Mouse (Mus musculus) stomach, postnatal 0 days (tissue): ENCODE data around the gene Fam110a. TPM values are rescaled to one million over a fixed set of nuclear protein-coding genes. Genes with fewer than 3 reads are reported as not detected.

Experiments used
- ATAC-seq: fragments of 200-750 bp; cut with Nextera tagmentation; 2 replicates; pipeline ENCODE4 v1.8.0; 2017; ENCODE audit not compliant: low FRiP score, low TSS enrichment
- DNase-seq: peaks from one replicate; pipeline ENCODE4 v3.0.0-alpha.2; 2016; ENCODE audit warnings: low spot score
- H3K27ac ChIP-seq: fragments of 300-500 bp; sonication (generic); replicated peaks from 2 replicates; pipeline ENCODE4 v1.5.1; 2014; ENCODE audit warnings: mild to moderate bottlenecking, control low read depth
- H3K27me3 ChIP-seq: fragments of 300-500 bp; sonication (generic); 2 replicates; pipeline ENCODE4 v1.6.1; 2014; ENCODE audit warnings: low read length; ENCODE audit not compliant: control insufficient read depth, insufficient read depth
- H3K36me3 ChIP-seq: fragments of 300-500 bp; sonication (generic); 2 replicates; pipeline ENCODE4 v1.6.1; 2014; ENCODE audit warnings: low read length, mixed read lengths; ENCODE audit not compliant: control insufficient read depth, insufficient read depth
- H3K4me1 ChIP-seq: fragments of 300-500 bp; sonication (generic); replicated peaks from 2 replicates; pipeline ENCODE4 v1.6.1; 2014; ENCODE audit warnings: antibody characterized with exemption; ENCODE audit not compliant: control insufficient read depth, insufficient read depth
- H3K4me2 ChIP-seq: fragments of 300-500 bp; sonication (generic); replicated peaks from 2 replicates; pipeline ENCODE4 v1.6.1; 2014; ENCODE audit warnings: low read depth, mild to moderate bottlenecking, control low read depth, moderate library complexity
- H3K4me3 ChIP-seq: fragments of 300-500 bp; sonication (generic); 2 replicates; pipeline ENCODE4 v1.5.1; 2014; ENCODE audit warnings: low read depth, low read length, control low read depth
- H3K9ac ChIP-seq: fragments of 300-500 bp; sonication (generic); 2 replicates; pipeline ENCODE4 v1.6.1; 2014; ENCODE audit warnings: mild to moderate bottlenecking, low read length, control low read depth, mixed read lengths
- H3K9me3 ChIP-seq: fragments of 300-500 bp; sonication (generic); 2 replicates; pipeline ENCODE4 v1.6.1; 2016; ENCODE audit warnings: low read length; ENCODE audit not compliant: control insufficient read depth
- CTCF ChIP-seq: IDR thresholded peaks from 2 replicates; pipeline ENCODE4 v1.5.1; 2016; ENCODE audit warnings: antibody characterized with exemption, low read depth, mild to moderate bottlenecking, moderate library complexity
- EP300 ChIP-seq: optimal IDR thresholded peaks from 2 replicates; pipeline ENCODE3; 2016; ENCODE audit warnings: antibody characterized with exemption
- WGBS: fragments of 180-500 bp; shearing (Covaris S2); extraction: QIAGEN DNeasy Blood & Tissue Kit; methylation state at CpG from one replicate; pipeline ENCODE4 v1.1.7; 2014; 5-methylcytosine and 5-hydroxymethylcytosine counted together
- polyA plus RNA-seq: library from polyadenylated mRNA; unstranded; fragments of >200 nt; fragmentation: Nextera tagmentation; extraction: Ambion mirVana; gene quantifications from 2 replicates; pipeline ENCODE4 v1.2.1, GENCODE M21; 2015

Gene Fam110a
- 29.9 and 33.7 TPM in 2 replicates for polyA plus RNA-seq

- Histone ChIP-seq H3K4me3 (peak within 1 kb of the TSS; percentile 77), H3K4me2 (peak within 1 kb of the TSS; percentile 91), H3K9ac (peak within 1 kb of the TSS; percentile 82), H3K9me3 (no peaks in the 10 kb centered on the region), H3K27me3 (no peaks in the 10 kb centered on the region), H3K4me1 (peaks cover 11% of the 10 kb centered on the region), H3K27ac (peak within 1 kb of the TSS; percentile 74), H3K36me3 (no peaks in the 10 kb centered on the region)
- ATAC-seq (peak; percentile 90), DNase-seq (peak; percentile 95)
- WGBS: under 1% methylated on average over 46 of the region's 46 CpGs
- TF ChIP-seq CTCF: no peak
- no peak for TF ChIP-seq EP300
These were observed at the start of gene Fam110a for GRCm38 (mm10) chr2:151979470-151980354. TSS of gene Fam110a (minus strand) at chr2:151980219.

GRCm38 (mm10) chr2:152029252-152030082 is 49.4 kb upstream of the Fam110a start:
- peak overlapping the region; percentile 98 for H3K4me2 ChIP-seq
- no peak overlapping the region for H3K27ac ChIP-seq
- ATAC-seq: peak; percentile 93
- peak overlapping the region; percentile 54 for H3K9ac ChIP-seq
- TF ChIP-seq EP300: no peak
- TF ChIP-seq CTCF: peak; percentile 98
- no peaks in the 10 kb centered on the region; the same call in 1 of the 2 replicates for H3K4me1 ChIP-seq
- H3K4me3 ChIP-seq: peak overlapping the region; percentile 61
- H3K27me3 ChIP-seq: no peaks in the 10 kb centered on the region
- DNase-seq: peak; percentile 96
- H3K36me3 ChIP-seq: no peaks in the 10 kb centered on the region
- no peaks in the 10 kb centered on the region for H3K9me3 ChIP-seq
- WGBS: 1% methylated on average over 54 of the region's 54 CpGs

GRCm38 (mm10) chr2:152024883-152025422 is 44.9 kb upstream of the Fam110a start:
- TF ChIP-seq EP300 (no peak), CTCF (no peak)
- WGBS: 45% methylated on average over 11 of the region's 11 CpGs

GRCm38 (mm10) chr2:152022022-152022421 is 42.0 kb upstream of the Fam110a start:
- TF ChIP-seq EP300: no peak
- peak; percentile 32; the same call in 1 of the 2 replicates for TF ChIP-seq CTCF
- no peak for DNase-seq
- no peaks in the 10 kb centered on the region for H3K27me3 ChIP-seq
- H3K4me2 ChIP-seq: no peak overlapping the region
- no peak overlapping the region for H3K27ac ChIP-seq
- H3K9ac ChIP-seq: no peak overlapping the region
- no peaks in the 10 kb centered on the region for H3K4me1 ChIP-seq
- no peak overlapping the region for H3K4me3 ChIP-seq
- H3K36me3 ChIP-seq: no peaks in the 10 kb centered on the region
- H3K9me3 ChIP-seq: no peaks in the 10 kb centered on the region
- no peak for ATAC-seq

More at GRCm38 (mm10) chr2:152024883-152025422, 44.9 kb upstream of the Fam110a start:
- DNase-seq (no peak), ATAC-seq (no peak)
- H3K27me3 ChIP-seq: no peaks in the 10 kb centered on the region
- no peak overlapping the region for H3K27ac ChIP-seq
- no peak overlapping the region for H3K4me3 ChIP-seq
- H3K9me3 ChIP-seq: no peaks in the 10 kb centered on the region
- no peak overlapping the region for H3K9ac ChIP-seq
- no peaks in the 10 kb centered on the region for H3K36me3 ChIP-seq
- H3K4me1 ChIP-seq: no peaks in the 10 kb centered on the region; the same call in 1 of the 2 replicates
- H3K4me2 ChIP-seq: no peak overlapping the region

GRCm38 (mm10) chr2:152020255-152020654 is 40.2 kb upstream of the Fam110a start:
- Histone ChIP-seq H3K27ac (no peak overlapping the region), H3K9me3 (no peaks in the 10 kb centered on the region), H3K9ac (no peak overlapping the region), H3K4me2 (no peak overlapping the region), H3K4me3 (no peak overlapping the region), H3K36me3 (no peaks in the 10 kb centered on the region), H3K27me3 (no peaks in the 10 kb centered on the region), H3K4me1 (no peaks in the 10 kb centered on the region)
- 20% methylated on average over 6 of the region's 6 CpGs for WGBS
- TF ChIP-seq CTCF: peak; percentile 78
- no peak for TF ChIP-seq EP300
- ATAC-seq: 0 out of 2 replicates have a peak, but pooled peaks have one; percentile 8
- peak; percentile 64 for DNase-seq
